Mouse (Mus musculus): ENCODE data around the gene Krtcap2.
"Not testable (repeated sequence)": the region's sequence is repeated elsewhere in the genome, so short reads cannot be mapped to it uniquely, and the experiment has no call there.

The Krtcap2 gene

DNA sequence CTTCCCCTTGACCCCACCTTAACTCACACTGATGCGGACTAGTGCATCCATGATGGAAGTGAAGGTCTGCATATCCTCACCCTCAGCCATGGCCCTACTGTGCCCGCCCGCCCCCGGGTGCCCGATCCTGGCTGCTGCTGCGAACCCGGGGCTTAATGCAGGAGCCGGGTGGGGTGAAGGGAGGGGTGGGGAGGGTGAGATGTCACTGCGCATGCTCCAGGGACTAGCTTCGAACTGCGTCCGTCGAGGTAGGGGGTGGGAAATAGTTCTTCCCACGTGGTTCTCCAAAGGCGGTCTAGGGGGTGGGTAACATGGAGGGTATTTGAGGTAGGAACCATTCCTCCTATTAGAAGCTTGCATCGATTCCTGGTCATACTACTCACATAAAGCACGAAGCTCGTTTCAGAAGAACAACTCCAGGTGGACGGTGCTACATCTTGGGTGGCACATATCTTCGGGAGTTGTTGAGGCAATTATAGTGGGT is at the start of gene Krtcap2:
Gene Krtcap2 (plus strand): TSS at position 279 of the 484 bp plus-strand sequence.
- peak in 1 of 2 experiments; percentile 46 for DNase-seq (ENCODE audit: low spot score in 2 of 2)

DNA sequence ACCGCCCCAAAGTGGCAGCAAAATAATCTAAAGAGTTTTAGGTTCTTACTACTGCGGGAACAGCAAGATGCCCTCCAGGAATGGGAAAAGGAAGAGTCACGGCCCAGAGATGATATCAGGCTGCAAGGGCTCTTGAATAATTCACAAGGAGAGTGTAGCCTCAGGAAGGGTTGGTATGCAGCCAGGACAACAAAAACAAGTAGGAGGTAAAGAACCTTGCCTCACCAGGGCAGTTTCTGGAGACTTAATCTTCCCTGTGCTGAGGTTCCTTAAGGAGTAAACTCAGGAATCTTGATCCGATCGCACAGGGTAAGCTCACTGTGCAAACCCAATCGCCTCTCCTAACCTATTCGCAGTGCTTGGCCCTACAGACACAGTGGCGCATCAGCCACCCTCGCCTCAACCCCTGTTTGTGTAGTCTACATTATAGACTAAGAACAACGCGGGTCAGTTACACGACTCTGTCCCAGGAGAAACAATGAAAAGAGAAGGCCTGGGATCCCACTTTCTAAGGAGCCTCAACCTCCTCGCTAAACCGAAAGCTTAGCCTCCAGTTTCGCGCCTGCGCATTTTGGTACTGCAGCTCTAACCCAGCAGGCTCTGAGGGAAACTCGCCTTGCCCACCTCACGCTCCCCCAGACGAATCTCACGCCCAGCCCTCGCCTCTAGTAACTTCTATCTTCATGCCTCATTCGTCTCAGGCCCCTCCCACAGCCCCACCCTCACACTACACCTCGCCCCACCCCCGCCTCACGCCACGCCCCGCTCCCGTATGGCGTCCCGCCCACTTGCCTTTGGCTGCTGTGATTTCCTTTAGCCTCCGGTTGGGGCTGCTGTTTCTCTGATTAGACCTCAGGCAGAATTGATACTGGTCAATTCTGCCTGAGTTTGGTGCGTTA is 49.5 kb upstream of the Krtcap2 start:
- peak; percentile 90 for DNase-seq (ENCODE audit: low spot score in 2 of 2)

DNA sequence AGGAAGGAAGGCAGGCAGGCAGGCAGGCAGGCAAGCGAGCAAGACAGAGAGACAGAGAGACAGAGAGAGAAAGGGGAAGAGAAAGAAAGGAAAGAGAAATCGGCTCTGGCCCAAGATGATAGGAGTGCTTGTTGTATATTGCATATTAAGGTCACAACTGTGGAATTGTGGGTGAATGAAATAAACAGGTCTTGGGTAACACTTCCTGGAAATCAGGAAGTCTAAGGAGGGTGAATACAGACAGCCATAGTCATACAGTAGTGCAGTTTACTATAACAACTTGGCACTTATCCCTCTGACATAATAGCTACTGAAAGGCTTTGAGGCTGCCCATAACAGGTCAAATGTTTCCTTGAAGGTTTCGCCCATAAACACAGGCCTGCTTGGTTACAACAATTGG is 45.9 kb upstream of the Krtcap2 start:
- DNase-seq (ENCODE audit: low spot score in 2 of 2), result no peak

DNA sequence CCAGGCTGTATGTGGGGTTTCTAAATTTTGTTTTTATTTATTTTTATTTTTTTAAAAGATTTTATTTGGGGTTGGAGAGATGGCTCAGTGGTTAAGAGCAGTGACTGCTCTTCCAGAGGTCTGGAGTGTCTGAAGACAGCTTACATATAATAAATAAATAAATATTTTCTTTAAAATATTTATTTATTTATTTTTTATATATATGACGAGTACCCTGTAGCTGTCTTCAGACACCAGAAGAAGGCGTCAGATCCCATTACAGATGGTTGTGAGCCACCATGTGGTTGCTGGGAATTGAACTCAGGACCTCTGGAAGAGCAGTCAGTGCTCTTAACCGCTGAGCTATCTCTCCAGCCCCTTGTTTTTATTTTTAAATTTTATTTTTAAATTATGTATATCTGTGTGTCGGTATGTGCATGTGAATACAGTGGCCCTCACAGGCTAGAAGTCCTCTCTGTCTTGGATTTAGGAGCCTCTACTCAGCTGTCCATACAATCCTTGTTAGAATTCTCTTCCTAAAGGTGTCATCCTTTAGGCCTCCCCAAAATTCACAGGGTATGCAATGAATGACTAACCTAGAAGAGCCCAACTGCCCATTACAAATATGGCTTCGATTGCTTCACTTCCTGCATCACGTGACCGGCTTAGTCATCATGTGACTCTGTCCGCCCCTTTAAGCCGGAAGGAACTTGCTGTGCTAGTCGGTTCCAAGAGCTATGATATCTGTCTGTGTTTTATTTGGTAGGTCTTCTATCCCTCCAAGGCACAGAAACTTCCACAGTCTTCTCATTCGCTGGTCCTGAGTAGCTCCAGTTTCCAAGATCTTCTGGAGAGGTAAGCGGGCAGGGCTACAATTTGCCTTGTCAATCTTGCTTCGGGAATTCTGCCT is 43.3 kb upstream of the Krtcap2 start, which contains the start of gene Gba:
Gene Gba (plus strand): TSS at position 676 of the 889 bp plus-strand sequence.
- peak; percentile 72 to 87 for DNase-seq (ENCODE audit: low spot score in 2 of 2)

DNA sequence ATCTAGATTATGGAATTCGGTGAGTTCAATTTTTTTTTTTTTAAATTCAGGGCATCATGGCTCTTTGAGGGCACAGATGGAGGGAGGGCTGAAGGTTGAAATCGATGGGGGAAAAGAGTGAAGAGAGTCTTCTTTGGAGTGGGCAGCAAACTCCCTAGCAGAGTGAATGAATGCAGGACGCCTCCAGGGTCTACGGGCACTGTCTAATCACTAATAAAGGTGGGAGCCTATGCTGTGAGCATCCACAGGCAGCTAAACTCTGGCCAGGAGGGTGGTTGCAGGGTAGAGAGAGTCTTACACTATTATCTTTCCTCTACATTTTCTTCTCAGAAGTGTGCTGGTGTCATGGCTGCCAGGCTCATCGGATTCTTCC is 42.6 kb upstream of the Krtcap2 start:
- DNase-seq (ENCODE audit: low spot score in 2 of 2), result no peak

DNA sequence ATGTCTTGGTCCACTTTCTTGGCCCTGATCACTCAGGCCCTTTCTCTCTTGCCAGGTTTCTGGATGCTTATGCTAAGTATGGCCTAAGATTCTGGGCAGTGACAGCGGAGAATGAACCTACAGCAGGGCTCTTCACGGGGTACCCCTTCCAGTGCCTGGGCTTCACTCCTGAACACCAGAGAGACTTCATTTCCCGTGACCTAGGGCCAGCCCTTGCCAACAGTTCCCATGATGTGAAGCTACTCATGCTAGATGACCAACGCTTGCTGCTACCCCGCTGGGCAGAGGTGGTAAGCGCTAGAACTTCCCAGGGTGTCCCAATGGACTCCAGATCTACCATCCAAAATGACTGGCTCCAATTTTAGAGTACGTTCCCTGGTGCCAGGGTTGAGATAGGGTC is 39.7 kb upstream of the Krtcap2 start:
- no peak for DNase-seq (ENCODE audit: low spot score in 2 of 2)

DNA sequence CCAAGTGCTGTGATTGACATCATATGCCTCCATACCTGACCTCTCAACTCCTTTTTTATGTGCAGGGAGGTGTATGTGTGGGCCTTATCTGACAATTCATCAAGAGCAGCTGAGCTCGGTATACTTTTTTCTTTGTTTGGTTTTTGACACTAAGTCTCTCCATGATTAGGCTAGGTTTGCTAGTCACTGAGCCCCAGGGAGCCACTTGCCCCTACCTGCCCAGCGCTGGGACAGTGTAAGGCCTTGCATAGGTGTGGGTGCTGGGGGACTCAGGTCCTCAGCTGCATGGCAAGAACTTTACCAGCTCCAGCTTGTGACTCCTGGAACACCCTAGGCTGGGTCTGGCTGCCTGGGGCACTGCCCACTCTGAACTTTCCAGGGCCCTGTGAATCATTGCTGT is 39.1 kb upstream of the Krtcap2 start:
- no peak for DNase-seq (ENCODE audit: low spot score in 2 of 2)

DNA sequence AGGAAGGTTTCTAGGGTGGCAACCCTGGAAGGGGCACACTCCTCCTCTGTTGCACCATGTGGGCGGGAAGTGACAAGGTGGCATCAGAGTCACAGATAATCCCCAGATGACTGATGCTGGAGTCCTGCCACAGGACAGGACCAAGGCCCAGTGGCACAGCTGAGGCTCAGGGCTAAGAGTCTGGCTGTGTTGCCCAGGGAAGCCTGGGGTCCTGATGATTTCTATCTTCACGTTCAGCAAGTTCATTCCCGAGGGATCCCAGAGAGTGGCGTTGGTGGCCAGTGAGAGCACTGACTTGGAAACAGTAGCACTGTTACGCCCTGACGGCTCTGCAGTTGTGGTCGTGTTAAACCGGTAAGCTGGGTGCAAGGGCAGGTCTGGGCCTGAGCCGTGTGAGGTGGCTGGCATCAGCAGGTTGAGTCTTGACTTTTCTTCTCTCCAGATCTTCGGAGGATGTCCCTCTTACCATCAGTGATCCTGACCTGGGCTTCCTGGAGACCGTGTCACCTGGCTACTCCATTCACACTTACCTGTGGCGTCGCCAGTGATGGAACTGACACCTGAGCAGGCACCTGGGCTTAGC is 37.6 kb upstream of the Krtcap2 start:
- DNase-seq (ENCODE audit: low spot score in 2 of 2), result no peak

DNA sequence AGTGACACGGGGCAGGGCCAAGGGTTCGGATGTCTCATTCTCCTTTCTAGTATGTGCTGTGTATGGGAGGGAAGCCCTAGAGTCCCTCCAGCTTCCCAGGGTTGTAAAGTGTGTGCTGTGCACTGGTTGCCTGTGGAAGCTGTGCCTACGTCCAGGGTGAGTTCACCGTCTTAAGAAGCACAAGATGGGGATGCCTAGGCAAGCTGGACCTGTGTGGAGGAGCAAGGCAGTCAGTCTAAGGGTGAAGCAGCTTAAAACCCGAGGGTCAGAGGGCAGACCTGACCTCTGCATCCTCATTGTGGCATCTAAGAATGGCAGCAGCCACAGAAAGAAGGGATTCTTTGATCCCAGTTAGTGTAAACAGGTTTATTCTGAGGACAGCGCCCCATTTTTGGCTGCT is 37.0 kb upstream of the Krtcap2 start:
- DNase-seq (ENCODE audit: low spot score in 2 of 2), result no peak

DNA sequence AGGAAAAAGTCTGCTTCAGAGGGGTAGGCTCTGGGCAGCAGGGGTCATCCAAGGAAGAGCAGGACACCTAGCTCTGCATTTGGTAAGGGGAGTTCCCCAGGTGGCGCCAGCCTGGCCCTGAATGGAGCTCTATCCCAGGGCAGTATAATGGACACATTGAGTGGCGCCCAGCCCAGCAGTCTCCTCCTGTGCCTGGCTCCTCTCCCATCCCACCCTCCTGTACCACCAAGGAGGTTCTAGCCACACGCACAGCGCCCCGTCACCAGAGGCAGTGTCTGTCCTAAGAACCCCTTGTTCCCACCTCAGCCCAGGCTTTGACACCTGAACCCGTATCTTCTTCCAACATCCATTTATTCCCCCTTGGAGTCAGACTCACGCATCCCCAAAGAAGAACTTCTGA is 36.0 kb upstream of the Krtcap2 start:
- no peak for DNase-seq (ENCODE audit: low spot score in 2 of 2)

DNA sequence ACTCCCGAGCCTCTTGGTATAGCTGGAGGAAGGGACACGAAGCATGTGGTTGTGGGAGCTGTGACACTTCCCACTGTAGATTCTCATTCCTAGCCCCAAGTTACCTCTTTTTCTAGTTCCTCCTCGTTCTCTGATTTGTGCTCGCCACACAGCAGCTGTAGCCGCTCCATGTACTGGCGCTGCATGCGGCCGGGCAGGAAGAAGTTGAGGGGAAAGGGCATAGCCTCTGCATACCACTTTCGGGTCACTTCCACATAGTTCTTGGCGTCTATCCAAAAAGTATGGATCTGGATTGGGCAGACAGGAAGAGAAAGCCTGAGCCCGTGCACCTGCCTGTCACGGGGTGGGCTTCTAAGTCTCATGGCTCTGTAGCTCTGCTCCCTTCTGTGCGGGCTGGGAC is 35.6 kb upstream of the Krtcap2 start:
- DNase-seq (ENCODE audit: low spot score in 2 of 2), result no peak

DNA sequence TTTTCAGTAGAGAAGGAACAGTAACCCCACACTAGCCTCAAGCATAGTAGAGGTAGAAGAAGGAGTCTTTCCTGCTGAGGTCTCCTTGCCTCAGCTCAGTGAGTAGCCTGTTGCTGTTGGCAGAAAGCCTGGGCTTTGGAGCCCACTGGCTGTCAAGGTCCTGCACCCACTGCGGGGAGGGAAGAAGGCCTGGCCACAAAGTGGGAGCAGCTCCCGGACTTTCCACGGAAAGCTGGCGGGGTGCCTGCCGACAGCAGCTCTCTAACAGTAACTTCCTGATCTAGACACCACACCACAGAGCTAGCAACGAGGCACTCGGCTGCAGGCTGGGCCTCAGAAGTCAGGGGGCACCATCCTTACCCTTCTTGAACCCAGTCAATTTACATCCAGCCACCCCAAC is 35.0 kb upstream of the Krtcap2 start:
- no peak for DNase-seq (ENCODE audit: low spot score in 2 of 2)

DNA sequence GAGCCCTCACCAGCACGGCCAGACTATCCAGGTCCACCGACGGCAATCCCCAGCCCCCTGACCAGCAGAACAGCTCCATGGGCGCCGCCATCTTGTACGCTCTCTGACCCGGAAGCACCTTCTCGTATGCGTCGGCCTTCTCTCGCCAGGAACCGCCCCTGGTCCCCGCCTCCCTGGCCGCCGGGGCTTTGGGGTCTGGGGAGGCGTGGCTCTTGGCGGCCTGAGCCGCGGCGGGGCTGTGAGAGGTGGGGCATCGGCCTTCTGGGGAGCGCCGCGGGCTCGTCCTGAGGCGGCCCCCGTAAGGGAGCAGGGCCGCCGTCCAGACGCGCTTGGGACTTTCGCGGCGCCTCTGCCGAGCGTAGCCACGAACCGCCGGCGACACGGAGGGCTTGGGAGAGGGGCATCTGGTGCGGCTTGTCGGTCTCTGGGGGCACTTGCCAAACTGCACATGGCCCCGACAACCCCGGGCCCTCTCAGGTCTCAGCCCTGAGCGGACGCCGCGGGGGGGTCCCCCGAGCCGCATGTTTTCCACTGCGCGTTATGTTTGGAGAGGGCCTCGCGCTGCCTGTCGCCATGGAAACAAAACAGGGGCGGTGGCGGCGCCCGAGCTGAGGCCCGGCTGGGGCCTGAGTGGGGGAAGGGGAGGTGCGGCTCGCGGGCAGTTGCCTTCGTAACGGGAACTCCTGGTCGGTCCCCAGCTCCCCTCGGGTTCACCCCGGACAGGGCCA is 31.8 kb upstream of the Krtcap2 start:
- peak; percentile 94 to 96 for DNase-seq (ENCODE audit: low spot score in 2 of 2)

DNA sequence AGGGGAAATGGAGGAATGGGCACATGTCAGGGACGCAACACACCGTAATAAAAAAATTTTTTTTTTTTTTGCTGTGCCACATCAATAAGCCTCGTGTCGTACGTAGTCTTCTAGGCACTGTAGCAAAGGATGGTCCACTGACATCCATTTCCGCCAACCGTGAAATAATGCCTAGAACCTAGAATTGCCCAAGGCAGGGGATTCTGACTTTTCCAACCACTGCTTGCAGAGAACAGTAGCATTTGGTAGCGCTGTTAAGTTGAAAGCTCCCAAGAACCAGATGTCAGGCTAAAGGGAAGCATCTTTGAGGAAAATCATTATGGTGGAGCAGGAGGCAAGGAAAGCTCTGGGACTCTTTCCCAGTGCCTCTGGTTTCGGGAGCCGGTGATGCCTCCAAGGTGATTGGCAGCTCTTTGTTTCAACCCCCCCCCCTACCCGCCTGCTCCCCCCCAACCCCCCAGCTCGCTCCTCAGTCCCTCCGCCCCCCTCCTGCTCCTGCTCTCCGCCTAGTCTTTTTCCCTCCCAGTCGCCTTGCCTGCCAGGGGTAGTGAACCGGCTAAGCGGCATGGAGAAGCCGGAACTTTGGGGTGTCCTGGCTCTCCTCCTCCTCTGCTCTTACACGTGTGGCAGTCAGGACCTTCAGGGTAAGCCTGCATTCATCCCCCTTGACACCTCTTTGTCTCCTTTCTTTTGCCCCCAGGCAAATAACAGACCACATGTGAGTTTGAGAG is 30.9 kb upstream of the Krtcap2 start, which contains the start of gene Thbs3:
Gene Thbs3 (plus strand): TSS at position 500 of the 731 bp plus-strand sequence.
- DNase-seq (ENCODE audit: low spot score in 2 of 2), result peak in 1 of 2 experiments; percentile 28

DNA sequence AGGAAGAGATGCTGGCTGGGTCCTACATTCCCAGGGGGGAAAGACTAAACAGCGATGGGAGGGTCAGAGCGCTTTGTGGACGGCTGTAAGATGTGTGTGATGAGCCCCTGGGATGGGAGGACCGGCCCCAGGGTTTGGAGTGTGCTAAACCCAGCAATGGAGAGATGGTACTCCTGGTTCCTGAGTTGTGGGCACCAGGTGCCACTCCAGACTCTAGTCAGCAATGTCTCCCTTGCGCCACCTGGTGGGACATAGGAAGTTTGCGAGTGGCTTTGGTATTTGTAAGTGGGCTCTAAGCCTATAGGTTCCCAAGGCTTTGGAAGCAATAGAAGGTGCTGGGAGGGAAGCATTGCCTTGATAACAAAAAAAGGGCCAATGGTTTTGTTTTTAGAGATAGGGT is 29.9 kb upstream of the Krtcap2 start:
- peak; percentile 71 to 81 for DNase-seq (ENCODE audit: low spot score in 2 of 2)

DNA sequence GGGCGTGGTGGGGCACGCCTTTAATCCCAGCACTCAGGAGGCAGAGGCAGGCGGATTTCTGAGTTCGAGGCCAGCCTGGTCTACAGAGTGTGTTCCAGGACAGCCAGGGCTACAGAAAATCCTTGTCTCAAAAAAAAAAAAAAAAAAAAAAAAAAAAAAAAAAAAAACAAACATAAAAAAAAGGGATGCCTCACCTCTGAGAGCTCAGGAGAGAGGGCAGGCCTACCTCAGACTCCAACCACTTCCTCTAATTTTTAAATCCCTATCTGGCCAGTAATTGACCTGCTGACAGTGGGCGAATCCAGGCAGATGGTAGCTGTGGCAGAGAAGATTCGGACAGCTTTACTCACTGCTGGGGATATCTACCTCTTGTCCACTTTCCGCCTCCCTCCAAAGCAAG is 29.4 kb upstream of the Krtcap2 start:
- DNase-seq (ENCODE audit: low spot score in 2 of 2), result not testable (repeated sequence)

DNA sequence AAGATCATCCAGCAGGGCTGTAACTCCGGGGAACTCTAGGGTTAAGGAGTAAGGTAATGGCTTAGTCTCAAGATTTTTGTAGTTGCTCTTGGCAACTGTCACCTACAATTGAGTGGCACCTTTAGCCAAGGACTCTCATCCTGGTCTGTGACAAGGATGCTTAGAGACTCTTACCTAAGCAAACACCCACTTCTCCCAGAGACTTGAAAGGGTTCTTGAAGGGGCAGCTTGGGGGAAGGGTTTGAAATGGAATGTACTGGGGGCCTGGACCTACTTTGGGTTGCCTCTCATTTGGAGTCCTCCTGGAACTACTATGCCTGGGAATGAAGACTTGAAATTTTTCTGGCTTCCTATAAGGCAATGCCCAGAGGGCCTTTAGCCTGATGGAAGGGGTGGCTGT is 27.5 kb upstream of the Krtcap2 start:
- DNase-seq (ENCODE audit: low spot score in 2 of 2), result no peak

DNA sequence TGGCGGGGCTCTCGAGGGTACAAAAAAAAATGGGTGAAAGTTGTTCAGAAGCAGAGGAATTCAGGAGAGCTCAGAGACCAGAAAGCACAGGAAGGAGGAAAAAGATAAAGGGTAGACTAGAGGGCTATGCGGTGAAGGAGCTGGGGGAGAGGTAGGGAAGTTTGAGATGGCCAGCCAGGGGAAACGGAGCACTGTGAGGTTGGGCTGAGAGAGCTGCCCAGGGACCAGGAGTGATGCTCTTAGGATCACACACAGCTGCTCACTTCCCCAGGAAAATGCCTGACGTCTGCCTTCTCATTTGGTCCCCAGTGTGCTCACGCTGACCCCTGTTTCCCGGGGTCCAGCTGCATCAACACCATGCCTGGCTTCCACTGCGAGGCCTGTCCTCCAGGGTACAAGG is 26.2 kb upstream of the Krtcap2 start:
- DNase-seq (ENCODE audit: low spot score in 2 of 2), result no peak

DNA sequence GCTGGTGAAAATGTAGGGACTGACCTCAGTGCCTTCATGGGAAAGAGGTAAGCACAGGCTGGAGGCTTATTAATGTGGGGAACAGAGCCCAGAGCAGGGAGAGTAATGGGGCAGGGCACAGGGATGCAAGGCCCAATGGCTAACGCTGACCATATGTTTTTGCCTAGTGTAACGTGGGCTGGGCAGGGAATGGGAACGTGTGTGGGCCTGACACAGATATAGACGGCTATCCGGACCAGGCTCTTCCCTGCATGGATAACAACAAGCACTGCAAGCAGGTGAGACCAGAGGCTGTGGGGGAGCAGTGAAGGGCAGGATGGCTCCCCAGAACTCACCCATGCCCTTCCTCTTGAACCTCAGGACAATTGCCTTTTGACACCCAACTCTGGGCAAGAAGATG is 24.6 kb upstream of the Krtcap2 start:
- DNase-seq (ENCODE audit: low spot score in 2 of 2), result no peak

DNA sequence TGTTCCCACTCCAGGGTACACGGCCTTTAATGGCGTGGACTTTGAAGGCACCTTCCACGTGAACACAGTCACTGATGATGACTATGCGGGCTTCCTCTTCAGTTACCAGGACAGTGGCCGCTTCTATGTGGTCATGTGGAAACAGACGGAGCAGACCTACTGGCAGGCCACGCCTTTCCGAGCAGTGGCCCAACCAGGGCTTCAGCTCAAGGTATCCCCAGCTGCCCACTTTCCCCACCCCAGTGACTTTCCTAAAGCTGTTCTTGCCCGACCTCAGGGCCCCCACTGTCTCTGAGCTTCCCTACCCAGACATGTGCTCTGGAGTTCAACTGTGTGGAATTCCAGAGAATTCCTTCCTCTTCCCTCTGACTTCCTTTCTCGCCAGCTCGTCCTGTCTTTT is 21.0 kb upstream of the Krtcap2 start:
- DNase-seq (ENCODE audit: low spot score in 2 of 2), result no peak
